Mouse (Mus musculus) adrenal gland, postnatal 14 days (tissue): ENCODE results near the gene Acvr1. TPM values are rescaled to one million over a fixed set of nuclear protein-coding genes. Genes with fewer than 3 reads are reported as not detected.

Source experiments
- DNase-seq: peaks from one replicate; pipeline ENCODE4 v3.0.0; 2021; ENCODE audit warnings: mixed read lengths
- total RNA-seq: library from RNA; stranded (reverse); gene quantifications from 2 replicates; pipeline ENCODE4 v1.2.3, GENCODE M21; 2021

Acvr1 gene
- total RNA-seq, 1 experiment from 2014 or later: 50.3 TPM

GRCm38 (mm10) chr2:58403481-58403880, 163.5 kb downstream of the Acvr1 start:
- peak; percentile 31 for DNase-seq

GRCm38 (mm10) chr2:58388601-58389000, 178.4 kb downstream of the Acvr1 start:
- DNase-seq: no peak

DNA sequence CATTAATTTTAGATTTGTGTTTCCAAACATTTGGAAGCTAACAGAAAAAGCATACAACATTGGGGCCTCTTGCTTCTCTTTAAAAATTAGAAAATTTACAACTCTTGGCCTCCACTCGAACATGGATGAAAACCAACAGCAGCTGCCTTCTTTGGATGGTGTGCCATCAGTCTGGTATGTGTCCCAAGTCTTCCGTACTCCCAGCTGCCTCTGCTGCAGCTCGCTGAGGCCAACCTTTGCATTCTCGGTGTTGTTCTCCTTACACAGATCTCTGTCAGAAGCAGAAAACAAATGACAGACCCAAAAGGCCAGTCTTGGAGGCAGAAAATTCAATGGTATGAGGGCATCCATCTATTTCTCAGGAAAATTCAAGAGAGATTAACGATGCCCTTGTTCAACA, 186.9 kb downstream of the Acvr1 start:
- DNase-seq: no peak

DNA sequence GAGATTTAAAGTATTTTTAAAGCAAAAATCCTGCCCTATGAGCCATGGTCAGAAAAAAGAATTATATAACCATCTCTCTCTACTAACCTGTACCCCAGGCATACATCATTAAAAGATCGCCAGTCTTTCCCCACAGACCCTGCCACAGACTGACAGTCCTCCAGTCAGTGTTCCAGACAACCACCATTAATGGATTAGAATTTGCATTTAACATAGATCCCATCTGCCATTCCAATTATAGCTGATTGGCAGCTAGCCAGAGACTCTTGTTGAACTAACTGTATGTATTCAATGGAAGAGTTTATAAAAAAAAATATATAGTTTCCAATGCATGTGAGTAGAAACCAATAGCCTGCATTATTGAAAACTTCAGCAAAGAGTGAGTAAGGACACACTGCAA, 187.5 kb downstream of the Acvr1 start:
- no peak for DNase-seq

DNA sequence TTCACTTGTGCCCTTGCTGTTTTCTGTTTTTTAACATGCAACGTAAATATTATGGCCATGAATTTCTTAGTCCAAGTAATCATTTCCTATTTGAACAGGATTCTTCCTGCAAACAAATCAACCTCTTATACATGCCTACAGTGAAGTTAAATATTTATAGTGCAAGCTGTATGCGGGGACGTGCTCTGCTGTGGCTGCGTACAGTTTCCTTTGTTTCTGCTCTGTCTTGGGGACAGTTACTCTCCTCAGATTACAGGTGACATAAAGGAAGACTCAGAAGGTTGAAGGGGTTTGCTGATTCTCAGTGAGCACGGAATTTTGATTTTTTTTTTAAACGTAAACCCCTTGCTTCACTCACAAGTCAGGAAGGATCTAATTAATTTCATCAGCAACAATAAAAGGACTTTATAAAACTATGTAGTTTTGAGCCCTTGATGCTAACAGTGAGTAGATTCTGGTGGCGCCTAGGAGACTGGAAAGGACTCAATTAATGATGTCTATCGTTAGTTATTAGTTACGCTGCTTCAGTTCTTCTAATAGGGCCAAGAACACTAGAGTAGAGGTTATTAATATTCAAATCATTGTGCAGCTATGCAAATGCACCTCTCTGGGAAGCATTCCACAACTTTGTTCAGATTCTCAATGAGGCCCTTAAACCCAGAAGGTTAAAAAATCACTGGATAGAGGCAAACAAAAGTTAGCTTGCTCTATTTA, 189.4 kb downstream of the Acvr1 start:
- no peak for DNase-seq

- DNase-seq: no peak
These were observed 200.8 kb downstream of the Acvr1 start for GRCm38 (mm10) chr2:58366196-58366595.

DNA sequence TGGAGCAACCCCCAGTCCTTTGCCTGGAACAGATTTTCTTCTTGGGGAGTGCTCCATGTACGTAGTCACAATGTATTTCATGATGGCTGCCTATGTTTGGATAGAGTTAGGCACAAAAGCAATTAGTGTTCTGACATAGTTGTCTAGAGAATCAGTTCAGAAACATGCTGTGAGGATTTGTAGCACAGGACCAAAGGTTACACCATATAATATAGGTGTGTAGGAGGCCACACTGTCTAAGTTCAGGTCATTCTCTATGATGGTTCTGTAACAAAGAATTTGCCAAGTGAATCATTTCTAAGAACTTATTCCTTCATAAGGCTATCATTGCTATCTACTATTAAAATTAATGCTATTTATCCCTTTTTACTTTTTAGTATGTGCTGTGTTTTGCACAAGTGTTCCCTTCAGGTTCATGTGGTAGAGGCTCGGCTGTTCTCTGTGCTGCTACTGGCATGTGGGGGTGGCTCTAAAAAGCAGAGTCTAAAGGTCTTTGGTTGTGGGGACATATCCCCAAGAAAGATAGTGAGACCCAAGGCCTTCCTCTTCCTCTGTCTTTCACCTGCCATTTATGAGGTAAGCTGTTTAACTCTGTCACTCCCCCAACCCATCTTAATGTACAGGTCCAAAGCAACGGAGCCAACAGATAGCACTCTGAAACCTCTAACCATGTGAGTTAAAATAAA, 205.5 kb downstream of the Acvr1 start:
- no peak for DNase-seq

GRCm38 (mm10) chr2:58358132-58358460, 208.9 kb downstream of the Acvr1 start:
- DNase-seq: no peak

DNA sequence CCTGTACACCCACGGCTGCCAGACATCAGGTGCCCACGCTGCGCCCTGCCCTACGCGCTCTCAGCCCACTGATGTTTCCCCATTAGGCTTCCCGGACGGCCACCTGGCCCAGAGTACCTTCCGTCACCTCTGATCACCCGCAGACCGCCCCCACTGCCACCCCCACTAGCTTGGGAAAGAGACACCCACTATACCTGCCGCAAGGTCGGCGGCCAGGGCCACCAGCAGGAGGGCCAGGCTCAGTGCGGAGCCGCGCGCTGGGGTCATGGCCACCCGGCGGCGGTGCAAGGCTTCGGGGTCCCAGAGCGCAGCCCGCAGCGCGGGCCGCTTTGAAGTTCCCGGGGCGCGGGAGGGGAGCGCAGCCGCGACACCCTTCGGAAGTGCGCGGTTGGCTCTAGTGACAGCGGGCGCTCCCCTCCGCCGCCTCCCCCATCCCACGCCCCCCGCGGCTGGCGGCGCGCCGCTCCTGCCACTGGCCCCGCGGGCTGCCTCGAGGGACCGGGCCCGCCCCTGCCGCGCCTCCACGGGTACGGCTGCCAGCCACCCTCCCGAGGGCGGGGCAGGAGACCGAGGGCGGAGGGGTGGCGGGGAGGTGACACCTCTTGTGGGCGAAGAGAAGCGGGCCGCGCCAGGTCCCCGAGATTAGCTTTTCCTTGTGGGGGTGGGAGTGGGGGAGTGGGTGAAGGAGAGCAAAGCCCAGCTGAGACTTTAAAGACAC, 209.4 kb downstream of the Acvr1 start, which contains the start of gene Acvr1c:
Acvr1c (minus strand) TSS at position 482 of the 718 bp plus-strand sequence.
- DNase-seq: peak; percentile 88

GRCm38 (mm10) chr2:58357068-58357413, 209.9 kb downstream of the Acvr1 start:
- peak; percentile 30 for DNase-seq

GRCm38 (mm10) chr2:58354389-58354788, 212.6 kb downstream of the Acvr1 start:
- peak; percentile 47 for DNase-seq

DNA sequence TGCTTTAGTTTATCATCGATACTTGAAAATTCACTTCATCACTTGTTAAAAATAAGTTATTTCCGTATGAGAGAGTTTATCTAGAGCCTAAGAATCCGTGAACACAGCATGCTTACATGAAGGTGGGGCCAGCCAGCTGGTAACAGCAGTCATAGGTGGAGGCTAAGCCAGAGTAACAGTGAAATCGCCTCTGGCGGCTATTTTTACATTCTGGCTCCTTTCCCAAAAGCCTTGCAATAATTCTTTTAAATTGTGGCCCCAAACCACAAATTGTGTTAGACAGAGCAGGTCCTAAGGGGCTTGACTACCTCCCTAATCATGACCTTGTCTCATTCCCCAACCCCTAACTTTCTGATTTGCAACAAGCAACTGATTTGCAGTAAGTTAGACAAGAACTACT, 214.1 kb downstream of the Acvr1 start:
- DNase-seq: peak; percentile 50

DNA sequence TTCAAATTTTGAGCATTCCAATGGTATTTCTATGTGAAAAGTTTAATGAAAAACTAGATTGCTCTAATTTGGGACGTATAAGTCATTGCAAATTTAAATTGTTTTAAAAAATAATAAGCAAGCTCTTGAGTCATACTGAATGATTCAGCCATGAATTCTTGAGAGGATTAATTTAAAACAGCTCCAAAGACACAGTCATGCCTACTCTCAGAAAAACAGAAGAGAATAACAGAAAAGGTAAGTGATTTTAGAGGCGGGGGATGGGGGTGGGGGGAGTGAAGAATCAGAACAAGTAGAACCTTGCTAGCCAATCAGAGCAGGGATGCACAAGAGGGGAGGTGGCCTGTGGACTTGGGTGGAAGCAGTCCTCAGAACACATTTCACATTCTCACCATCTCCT, 216.3 kb downstream of the Acvr1 start:
- no peak for DNase-seq

Other genes starting within 250 kb of the Acvr1 start
- gene Acvr1c, start 209.3 kb downstream of the Acvr1 start, total RNA-seq: 34.1 and 38.2 TPM in 2 replicates
- gene Gm17409, start 97.0 kb downstream of the Acvr1 start, total RNA-seq: not detected in 2 replicates
- gene Upp2, start 141 bp upstream of the Acvr1 start, total RNA-seq: 9.5 and 52.8 TPM in 2 replicates